Mouse (Mus musculus) CD4-positive helper T cell, adult 2 months (primary cell): ENCODE measurements around the gene Timm29.
A peak's percentile ranks its signal among the peaks of the same experiment; 100 is the strongest.

Experiments
- DNase-seq: peaks from one replicate; pipeline ENCODE4 v3.0.0-alpha.2; 2012; ENCODE audit warnings: low read depth, missing footprints, low spot score

The Timm29 gene

DNA sequence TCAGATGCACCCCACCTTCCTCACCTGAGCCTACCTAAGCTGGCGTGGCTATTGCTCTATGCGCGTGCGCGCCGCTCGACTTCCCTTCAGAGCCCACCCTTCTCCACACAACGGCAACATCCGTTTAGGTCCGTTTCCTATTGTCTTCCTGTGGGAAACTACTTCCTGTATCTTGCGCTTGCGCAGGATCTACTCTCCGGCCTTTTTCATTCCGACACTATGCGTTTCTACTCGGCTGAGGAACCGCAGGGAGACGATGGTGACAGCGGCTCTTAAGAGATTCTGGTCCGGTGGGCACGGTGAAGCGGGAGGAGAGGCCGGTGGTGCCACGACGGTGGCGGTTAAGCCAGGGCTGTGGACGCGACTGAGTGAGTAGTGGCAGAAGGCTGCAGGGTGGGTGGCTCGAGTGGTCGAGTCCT, at the start of gene Timm29, which contains the start of gene Yipf2:
TSS of gene Timm29 (plus strand) at position 20 of the 419 bp plus-strand sequence.
TSS of gene Yipf2 (minus strand) at position 126 of the 419 bp plus-strand sequence.
- peak; percentile 95 for DNase-seq

DNA sequence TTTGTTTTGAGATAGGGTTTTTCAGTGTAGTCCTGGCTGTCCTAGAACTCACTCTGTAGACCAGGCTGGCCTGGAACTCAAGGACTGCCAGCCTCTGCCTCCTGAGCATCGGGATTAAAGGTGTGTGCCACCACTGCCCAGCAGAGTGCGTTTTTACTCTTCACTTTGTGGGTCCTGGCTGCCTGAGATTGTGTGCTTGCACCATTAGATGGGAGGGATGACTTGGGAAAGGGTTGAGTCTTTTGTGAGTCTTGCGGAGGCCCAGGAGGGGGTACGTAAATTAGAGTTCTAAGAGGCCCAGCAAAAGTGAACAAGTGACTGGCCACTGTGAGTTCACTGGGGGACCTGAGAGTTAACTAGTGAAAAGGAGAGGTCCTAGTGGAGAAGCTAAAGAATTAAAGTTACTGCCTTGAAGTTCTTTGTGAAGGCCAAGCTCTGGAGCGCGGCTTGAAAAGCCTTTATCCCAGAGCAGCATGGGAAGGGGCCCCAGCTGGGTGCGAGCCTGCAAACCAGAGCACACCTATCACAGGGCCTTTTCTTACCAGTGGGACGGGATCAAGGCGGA, 47.1 kb upstream of the Timm29 start:
- DNase-seq: peak; percentile 22

DNA sequence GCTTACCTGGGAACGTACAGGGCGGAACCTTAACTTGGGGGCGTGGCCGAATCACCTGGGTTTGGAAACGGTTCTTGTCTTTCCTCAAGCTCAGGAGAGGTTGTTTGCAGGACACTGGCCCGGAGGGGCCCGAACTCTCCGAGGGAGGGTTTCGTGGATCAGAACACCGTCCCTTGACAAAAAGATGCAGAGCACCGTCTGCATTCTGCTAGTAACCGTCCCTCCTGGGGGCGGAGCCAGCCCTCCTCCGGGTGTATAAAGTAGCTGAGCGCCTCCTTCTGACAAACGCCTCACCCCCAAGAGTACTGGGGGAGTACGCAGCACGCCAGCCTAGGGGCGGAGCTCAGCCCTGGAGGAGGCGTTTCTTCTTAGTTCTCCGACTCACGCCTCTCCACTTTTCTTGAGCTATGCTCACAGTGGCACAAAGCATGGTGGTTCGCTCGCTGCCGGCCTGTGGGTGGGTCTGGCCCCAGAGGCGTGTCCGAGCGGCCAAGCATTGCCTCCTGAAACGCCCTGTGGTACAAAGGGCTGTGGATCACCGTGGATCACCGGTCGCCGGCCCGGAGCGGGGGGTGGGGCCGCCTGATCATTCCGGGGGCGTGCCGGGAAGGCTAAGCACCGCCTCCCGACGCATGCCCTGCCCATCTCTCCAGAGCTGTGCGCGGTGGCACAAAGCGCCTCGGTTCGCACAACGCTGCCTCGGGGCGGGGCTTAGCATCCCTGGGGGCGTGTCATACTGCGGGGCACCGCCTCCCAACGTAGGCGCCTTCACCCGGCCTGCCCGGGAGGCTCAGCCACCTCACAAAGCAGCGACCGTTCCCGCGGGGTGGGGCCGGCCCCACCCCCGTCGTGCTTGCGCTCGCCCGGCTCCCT, 46.4 kb upstream of the Timm29 start:
- peak; percentile 99 for DNase-seq

DNA sequence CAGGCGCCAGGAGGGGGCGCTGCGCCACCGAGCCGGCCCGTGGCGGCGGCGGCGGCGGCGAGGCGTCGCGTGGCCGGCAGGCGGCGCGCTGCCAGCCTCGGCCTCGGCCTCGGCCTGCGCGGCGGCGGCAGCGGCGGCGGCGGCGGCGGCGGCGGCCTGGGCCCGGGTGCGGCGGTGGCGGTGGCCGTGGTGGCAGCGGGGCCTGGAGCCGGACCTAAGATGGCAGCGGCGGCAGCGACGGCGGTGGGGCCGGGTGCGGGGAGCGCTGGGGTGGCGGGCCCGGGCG, 45.8 kb upstream of the Timm29 start, which contains the start of gene Carm1:
TSS of gene Carm1 (plus strand) at position 106 of the 286 bp plus-strand sequence.
- no peak for DNase-seq

DNA sequence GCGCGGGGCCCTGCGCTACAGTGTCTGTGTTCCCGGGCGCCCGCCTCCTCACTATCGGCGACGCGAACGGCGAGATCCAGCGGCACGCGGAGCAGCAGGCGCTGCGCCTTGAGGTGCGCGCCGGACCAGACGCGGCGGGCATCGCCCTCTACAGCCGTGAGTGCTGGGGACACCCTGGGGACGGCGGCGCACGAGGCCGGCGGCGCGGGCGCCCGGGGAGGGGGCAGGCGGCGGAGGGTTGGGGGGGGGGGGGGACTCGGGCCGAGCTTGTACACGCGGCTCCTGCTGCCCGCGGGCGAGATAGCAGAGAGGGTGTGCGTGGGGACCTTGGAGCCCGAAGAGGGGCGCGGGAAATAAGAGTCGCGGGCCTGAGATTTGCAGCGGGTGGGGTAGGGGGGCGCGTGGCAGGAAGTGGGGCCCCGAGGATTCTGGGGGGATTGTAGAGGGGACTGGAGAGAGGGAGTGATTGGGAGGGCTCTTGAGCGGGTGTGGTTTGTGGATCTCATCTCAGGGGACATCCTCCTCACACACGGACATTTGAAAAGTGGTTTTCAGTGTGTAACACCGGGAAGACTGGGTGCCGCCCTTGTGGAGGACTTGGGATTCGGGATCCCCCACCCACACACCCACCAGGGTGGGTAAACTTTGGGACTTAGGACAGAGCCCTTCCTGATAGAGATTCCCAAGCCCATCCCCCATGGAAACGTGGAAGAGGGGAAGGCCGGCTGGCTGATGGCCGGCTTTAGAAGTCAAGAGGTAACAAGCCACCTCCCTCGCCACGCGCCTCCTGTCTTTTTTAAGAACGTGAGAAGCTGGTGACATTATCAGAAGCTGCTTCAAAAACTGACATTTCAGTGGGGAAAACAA, 45.2 kb upstream of the Timm29 start:
- DNase-seq: peak; percentile 79

DNA sequence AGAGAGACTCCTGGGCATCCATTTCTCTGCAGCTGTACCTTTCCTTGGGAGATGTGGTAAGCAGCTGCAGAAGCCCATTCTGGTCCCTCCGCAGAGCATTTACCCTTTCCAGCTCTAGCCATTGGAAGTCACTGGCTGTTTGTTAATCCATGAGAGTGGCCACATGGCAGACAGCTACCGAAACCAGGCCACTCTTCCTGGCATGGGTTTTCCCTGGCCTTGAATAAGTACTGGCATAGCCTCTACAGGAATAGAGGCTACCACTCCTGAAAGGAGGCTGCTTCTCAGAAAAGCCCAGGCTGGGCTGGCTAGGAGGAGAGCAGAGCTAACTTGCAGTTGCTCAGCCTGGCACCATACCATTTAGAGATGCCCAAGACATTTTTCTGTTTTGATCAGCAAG, 41.5 kb upstream of the Timm29 start:
- DNase-seq: no peak

DNA sequence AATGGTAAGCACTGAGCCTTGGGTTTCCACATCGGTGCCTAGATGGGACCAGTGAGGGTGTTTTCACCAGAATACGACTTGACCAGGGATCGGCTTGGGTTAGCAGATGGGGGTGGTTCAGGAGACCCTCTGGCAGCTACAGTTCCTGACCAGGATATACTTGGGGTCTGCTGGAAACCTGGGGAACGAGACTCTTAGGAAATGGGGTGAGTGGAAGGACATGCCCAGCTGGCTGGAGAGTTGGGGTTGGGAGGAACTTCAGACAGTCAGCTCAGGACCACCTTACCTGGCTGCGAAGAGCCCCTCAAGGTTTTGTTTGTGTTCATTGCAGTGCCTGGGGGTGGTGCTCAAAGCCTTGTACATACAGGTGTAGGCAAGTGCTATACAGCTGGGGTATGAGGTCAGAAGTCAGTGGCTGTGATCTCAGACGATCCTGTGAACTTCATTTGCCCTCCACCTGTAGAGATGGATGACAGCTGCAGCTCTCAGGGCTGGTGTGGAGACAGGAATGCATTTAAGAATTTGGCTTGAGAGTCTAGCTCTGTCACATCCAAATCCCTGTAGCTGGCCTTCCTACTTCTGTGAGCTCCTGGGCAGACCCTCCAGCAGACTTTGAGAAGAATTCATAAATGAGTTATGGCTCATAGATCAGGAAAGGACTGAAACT, 38.8 kb upstream of the Timm29 start:
- DNase-seq: no peak

DNA sequence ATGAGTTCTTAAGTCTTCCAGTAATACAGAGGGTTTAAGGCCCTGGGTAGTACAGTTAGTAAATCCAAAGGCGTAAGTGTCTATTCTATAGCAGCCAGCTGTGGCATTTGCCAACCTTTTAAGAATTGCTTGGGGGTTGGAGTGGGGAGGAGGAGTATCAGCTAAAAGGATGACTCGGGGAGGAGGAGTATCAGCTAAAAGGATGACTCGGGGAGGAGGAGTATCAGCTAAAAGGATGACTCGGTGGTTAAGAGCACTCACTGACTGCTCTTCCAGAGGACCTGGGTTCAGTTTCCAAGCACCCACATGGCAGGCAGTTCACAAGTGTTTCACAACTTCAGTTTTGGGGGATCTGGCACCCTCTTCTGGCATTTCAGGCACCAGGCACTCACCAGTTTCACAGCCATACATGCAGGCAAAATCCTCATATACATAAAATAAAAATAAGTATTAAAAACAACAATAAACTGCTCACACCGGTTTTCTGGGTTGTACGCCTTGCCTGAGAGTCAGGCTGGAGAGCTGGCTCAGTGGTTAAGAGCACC, 37.3 kb upstream of the Timm29 start:
- no peak for DNase-seq

DNA sequence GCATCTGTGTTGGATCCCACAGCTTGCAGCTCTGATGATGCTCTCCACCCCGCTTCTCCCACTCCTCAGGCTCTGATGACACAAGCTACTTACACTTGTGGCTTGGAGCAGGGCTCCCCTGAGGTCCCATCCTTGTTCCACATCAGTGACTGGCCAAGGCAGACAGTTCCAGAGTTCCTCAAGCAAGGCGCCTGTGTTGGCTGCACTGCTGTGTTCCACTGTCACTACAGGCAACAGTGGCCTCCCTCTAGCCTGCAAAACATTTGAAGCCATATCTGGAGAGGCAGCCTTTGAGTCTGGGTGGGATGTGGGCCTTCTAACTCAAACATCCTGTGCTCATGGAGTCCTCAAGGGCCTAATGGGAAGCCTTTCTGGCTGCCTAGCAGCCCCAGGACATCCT, 35.5 kb upstream of the Timm29 start:
- no peak for DNase-seq

DNA sequence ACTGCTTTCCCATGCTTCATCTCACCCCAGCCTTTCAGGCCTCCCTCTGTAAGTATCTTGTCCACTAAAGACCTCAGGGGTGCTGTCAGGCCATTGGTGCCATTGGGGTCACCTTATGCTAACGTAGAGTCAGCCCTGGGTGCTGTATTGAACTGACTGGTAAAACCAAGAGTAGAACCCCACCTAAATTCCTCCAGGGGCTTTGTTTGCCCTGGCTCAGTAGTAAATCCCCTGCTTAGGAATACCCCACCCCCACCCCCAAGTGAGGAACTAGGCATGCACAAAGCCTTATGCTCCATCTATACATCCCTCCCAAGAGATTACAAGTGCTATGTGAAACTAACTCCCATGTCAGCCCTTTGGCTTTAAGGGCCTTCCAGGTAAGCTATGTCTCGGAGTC, 35.0 kb upstream of the Timm29 start:
- DNase-seq: no peak

DNA sequence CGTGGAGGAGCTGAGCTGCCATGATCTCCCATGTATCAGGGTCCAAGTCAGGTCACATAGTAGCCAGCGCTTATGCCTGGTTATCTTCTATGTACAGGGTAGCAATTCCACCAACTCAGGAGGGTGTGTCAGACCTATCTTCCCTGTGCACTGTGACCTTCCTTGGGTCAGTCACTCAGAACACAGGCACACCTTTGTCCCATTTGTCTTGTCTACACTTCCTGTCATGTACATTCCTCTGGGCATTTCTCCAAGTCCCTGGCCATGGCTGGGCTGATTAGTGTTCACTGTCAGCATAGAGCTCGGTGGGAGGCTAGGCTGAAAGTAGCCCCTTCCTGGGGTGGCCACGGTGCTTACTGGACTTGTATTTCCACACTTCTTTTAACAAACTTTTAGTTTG, 34.2 kb upstream of the Timm29 start:
- no peak for DNase-seq

DNA sequence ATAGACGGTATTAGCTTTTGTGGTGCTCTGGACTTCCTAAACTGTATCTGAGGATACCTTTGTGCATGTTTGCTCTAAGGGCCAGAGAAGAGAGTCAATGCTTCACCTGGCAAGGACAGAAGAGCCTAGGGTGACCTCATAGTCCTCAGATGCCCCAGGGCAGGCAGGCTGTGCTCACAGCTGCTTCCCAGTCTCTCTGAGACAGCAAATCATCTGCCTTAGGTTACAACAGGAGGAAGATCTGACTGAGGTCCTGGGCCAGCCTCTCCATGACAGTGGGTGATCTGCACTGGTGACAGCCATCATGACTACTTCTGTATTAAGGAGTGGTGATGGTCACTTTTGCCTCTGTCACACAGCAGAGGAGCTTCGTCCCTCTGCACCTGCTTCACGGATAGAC, 33.4 kb upstream of the Timm29 start:
- DNase-seq: no peak

DNA sequence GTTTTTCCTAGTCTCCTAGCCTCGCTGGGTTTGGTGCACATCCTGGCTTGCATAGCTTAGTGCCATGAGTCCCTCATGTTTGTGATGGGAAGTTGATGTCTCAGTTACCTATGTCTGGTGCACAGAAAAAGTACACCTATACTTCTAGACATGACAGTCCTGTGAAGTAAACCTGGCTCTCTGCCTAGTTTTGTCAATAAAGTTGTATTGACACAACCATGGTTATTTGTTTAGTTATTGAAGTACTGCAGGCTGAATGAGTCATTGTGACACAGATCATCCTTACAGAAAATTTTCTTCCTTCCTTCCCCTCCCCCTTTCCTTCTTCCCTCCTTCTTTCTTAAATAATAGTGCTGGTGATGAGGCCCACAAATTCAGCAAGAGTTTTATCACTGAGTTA, 28.1 kb upstream of the Timm29 start:
- DNase-seq: no peak

DNA sequence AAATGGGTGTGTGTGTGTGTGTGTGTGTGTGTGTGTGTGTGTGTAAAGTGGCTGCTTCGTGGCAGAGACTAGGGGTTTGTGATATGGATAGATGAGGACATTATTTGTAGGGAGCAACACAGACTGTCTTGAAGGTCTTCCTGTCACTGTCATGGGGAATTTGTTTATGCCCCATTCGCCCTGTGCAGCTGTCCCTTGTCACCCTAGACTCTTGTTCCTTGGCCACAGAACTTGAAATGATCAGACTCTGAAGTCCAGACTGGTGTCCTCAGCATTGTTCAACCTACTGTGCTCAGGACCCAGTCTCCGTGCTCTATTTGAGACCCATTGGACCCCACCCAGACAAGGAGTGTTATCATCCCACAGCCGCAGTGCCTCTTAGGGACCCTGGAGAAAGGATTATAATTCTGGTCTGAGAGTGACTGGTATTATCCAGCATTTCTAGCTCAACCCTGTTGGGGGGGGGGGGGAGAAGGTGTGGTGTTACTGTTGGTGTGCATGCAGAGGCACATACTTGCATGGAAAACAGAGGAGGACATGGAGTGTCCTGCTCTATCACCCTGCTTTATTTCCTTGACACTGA, 27.4 kb upstream of the Timm29 start:
- no peak for DNase-seq

DNA sequence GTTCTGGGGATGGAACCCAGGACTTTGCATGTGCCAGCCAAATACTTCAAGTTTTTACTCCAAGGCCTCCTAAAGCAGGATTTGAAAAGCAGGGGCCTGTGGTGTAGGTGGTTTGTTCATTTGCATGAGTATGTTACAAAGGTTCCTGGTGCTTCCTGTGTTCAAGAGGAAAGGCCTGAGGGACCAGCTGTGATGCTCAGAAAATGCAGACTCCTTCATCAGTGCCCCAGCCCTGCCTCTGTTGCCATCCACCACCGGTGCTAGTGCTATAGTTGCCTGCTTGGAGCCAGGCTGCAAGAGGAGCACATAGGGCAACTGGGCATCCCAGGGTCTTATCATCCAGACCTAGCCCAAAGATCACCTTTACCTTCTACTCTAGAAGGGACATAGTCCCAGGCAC, 26.0 kb upstream of the Timm29 start:
- DNase-seq: no peak

DNA sequence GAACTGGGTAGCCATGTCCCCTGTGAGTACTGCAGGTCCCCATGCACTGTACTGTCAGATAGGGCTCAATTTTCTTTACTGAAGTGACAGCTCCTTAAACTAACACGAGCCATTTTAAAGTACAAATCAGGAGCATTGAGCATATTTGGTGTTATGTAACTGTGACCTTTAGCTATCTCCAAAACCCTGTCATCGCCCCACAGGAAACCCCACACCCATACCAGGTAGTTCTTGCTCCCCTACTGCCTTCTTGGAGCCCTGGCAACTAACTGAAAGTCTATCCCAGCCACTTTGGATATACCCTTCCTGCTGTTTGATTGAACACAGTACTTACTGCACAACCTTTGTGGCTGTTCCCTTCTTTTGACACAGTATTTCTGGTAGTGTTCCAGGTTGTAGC, 25.5 kb upstream of the Timm29 start:
- no peak for DNase-seq

DNA sequence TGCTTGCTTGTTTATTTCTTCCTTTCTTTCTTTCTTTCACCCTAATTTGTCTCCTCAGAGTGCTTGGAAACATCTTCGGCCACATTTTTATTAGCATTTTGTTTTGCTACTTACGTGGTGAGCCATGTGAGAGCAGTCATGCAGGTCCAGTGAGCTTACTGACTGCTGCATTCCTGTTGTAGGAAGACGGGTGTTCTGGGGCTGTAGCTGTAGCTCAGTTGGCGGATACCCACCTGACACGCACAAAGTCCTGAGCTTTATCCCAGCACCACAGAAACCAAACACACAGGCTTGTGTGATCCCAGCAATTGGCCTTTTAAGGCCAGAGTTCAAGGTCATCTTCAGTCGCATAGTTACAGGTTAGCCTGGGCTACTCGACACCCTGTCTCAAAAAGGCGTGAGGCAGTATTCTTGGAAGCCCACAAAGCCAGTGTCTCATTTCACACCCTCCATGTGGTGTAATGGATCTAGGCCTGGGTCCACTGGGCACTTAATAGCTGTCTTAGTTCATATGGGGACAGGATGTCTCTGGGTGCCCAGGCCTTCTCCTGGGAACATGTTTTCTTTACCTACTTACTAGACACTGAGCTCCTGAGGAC, 23.8 kb upstream of the Timm29 start:
- DNase-seq: no peak

DNA sequence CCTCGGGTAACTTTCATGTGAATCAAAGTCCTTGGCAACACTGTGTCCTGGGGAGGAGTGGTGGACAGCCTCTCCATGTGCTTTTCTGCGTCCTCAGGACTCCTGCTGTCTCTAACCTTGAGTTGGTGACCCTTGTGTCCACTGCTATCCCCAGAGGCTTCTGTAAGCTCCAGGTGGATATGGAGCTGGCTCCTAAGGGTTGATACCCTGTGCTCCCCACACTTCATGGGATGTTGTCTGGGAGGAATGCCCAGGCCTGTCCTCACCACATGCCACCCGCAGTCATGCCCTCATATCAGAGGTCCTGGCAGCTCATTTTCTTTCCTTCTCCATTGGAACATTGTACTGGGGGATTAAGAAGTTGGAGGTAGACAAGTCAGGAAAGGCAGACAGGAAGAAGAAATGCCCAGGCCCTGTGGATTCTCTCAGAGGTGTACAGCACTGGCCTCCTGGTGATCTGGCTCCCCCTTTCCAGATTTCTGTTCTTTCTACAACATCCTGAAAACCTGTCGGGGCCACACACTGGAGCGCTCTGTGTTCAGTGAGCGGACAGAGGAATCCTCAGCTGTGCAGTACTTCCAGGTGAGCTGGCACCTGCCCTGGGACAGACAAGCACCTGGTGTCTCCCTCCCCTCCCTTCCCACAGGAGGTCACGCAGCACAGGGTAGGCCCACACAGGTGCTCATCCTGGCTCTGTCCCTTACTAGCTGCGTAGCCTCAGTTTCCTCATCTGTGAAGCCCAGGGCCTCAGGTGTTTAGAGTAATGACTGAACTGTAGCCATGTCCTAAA, 18.3 kb upstream of the Timm29 start:
- no peak for DNase-seq

DNA sequence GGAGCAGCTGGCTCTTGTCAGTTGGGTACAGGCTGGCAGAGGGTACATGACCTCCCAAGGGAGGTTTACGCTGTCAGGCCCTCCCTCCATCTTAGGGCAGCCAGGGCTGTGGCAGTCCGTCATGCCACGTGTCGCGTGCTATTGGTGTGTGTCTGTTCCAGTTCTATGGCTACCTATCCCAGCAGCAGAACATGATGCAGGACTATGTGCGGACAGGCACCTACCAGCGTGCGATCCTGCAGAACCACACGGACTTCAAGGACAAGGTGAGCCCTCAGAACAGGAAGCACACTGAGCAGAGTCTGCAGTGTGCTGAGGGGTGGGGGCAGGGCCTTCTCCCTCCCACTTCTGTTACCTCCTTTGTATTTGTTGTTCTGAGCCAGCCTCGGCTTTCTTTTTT, 17.3 kb upstream of the Timm29 start:
- no peak for DNase-seq

DNA sequence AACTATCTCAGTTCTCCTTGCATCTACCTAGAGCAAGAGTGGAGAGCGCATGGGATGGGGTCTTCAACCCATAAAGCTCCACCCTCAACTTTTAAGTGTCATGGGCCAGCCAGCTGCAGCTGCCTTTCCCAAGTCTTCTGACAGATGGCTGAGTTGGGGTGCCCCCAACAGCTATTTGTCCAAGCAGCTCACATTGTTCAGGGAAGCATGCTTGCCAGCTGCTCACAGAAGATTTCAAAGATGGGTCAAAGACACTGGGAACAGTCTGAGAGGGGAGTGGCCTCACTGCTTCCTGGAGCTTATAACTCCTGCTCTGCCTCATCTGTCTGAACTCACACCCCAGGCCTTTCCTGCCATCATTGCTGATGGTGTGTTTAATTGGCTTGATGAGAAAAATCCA, 16.2 kb upstream of the Timm29 start:
- no peak for DNase-seq
